Mouse (Mus musculus) embryonic stem cell, embryonic (primary cell): Measurements from ENCODE around the gene Spire2.

ENCODE experiments used
- CTCF ChIA-PET, 4 experiments: fragments of 300-600 bp in 2 of 4; fragments of 350-600 bp in 2 of 4; sonication (Branson Sonifier 250); formaldehyde crosslinking; loops; one replicate each; lab custom pipeline; 2022; ENCODE audit warnings: inconsistent platforms in 2 of 4; lab: Charles Lee
- POLR2A ChIA-PET, 4 experiments: fragments of 300-600 bp in 2 of 4; fragments of 350-600 bp in 2 of 4; sonication (Branson Sonifier 250); formaldehyde crosslinking; loops; one replicate each; lab custom pipeline; 2022; ENCODE audit warnings: antibody characterized with exemption in 4 of 4, inconsistent platforms in 1 of 4; lab: Charles Lee

Gene Spire2

DNA sequence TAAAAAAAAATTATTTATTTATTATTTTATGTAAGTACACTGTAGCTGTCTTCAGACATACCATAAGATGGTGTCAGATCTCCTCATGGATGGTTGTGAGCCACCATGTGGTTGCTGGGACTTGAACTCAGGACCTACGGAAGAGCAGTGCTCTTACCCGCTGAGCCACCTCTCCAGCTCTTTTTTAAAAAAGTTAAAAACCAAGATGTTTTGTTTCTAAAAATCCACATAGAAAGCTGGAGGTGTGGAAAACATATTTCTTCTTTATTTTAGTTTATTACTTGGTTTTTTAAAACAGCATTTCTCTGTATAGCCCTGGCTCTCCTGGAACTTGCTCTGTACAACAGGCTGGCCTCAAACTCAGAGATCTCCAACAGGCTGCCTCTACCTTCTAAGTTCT lies 4.0 kb upstream of the Spire2 start:
- ChIA-PET CTCF (no interaction called here), POLR2A (interaction anchor here in 1 of 4 experiments (1.5 kb wide), 1 partner anchor 12 kb away, joined by 3 read pairs; no protein-coding TSS in a partner anchor)

- ChIA-PET CTCF (no interaction called here), POLR2A (interaction anchor here in 1 of 4 experiments (1.7 kb wide), 1 partner anchor 11 kb away, joined by 3 read pairs; no protein-coding TSS in a partner anchor)
Observed at GRCm38 (mm10) chr8:123329350-123329749, 3.2 kb upstream of the Spire2 start.

GRCm38 (mm10) chr8:123329961-123330360 lies 2.6 kb upstream of the Spire2 start:
- ChIA-PET CTCF (no interaction called here), POLR2A (interaction anchor here in 1 of 4 experiments (1.7 kb wide), 1 partner anchor 10 kb away, joined by 3 read pairs; no protein-coding TSS in a partner anchor)

DNA sequence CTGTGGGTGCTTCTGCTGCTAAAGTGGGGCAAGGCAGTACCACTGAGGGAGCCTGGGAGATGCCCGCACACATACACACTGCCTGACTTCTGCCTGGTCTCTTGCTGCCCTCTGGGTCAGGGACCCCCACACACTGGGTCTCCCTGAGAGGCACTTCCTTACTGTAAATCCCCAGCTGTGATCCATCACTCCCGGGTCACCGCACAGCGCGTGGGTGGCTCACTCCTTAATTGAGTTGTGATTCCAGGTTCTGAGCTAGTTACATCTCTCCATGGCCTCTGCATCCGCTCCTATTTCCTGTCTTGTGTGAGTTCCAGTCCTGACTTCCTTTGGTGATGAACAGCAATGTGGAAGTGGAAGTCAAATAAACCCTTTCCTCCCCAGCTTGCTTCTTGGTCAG lies 1.8 kb upstream of the Spire2 start:
- CTCF ChIA-PET, result interaction anchor here in 2 of 4 experiments (1.1 to 2.9 kb wide), 2 partner anchors 8 kb away, joined by 3 to 28 read pairs; no protein-coding TSS in a partner anchor
- POLR2A ChIA-PET, result interaction anchor here in 1 of 4 experiments (0.8 to 1.8 kb wide), 4 partner anchors 8 to 17 kb away, joined by 3 to 6 read pairs (median 4); no protein-coding TSS in a partner anchor

DNA sequence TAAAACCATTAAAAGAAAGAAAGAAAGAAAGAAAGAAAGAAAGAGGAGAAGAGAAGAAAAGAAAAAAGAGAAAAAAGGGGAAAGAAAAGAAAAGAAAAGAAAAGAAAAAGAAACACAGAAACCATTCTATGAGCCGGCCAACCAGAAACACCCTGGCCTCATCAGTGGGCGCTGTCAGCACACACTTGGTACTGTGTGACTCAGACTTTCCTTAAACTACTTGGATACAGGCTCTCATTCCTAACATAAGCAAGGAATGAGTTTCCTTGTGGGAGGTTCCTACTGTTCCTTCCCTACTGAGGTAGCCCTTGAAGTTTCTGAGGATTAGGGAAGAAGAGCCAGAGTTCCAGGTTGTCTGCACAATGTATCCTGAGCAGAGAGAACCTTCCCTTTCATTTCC lies 1.2 kb upstream of the Spire2 start:
- ChIA-PET POLR2A (interaction anchor here in 3 of 4 experiments (0.9 to 1.9 kb wide), 18 partner anchors 8 to 286 kb away, joined by 3 to 15 read pairs (median 4); partner anchors contain the start of genes Chmp1a (in 1 of the 3), Spata2l (in 1 of the 3), Spata33 (in 1 of the 3) and Tcf25 (in 1 of the 3)), CTCF (interaction anchor here (0.5 to 2.9 kb wide), 10 partner anchors 9 to 119 kb away, joined by 3 to 28 read pairs (median 3); partner anchors contain the start of genes Chmp1a (in 1 of the 4), Mc1r (in 1 of the 4) and Spata33 (in 1 of the 4))

DNA sequence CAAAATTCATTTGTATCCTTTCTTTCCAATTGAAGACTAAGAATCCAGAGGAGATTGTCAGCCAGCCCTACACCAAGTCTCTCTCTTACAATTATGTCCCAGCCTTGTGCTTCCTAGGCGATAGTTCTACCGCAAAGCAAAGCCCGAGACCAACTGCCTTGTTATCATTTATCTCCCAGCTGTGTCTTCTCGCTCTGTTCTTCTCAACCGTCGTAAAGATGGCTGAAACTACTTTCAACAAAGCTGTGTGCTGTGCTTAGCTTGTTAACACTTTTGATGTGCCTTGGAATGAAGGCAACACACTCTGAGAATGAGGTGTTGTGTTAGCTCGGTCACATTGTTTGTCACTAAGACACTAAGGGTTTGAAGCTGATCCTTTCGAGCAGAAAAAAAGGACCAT lies 703 bp upstream of the Spire2 start:
- CTCF ChIA-PET, result interaction anchor here (0.5 to 2.9 kb wide), 14 partner anchors 9 to 119 kb away, joined by 3 to 28 read pairs (median 3); partner anchors contain the start of genes Chmp1a (in 1 of the 4), Mc1r (in 1 of the 4) and Spata33 (in 1 of the 4)

GRCm38 (mm10) chr8:123333091-123333587 lies 626 bp downstream of the Spire2 start:
- CTCF ChIA-PET, result interaction anchor here in 3 of 4 experiments (0.5 to 2.9 kb wide), 8 partner anchors 8 to 93 kb away, joined by 3 to 28 read pairs (median 6); partner anchors contain the start of gene Mc1r (in 1 of the 3)
- POLR2A ChIA-PET, result interaction anchor here (0.5 to 3.0 kb wide), 13 partner anchors 10 to 752 kb away, joined by 3 to 20 read pairs (median 5); partner anchors contain the start of gene Tcf25 (in 3 of the 4)

More for the DNA sequence above, 703 bp upstream of the Spire2 start:
- POLR2A ChIA-PET, result interaction anchor here in 3 of 4 experiments (0.6 to 1.9 kb wide), 26 partner anchors 9 to 287 kb away, joined by 3 to 15 read pairs (median 4); partner anchors contain the start of genes Tcf25 (in 3 of the 3), Chmp1a (in 1 of the 3), Spata2l (in 1 of the 3) and Spata33 (in 1 of the 3)

DNA sequence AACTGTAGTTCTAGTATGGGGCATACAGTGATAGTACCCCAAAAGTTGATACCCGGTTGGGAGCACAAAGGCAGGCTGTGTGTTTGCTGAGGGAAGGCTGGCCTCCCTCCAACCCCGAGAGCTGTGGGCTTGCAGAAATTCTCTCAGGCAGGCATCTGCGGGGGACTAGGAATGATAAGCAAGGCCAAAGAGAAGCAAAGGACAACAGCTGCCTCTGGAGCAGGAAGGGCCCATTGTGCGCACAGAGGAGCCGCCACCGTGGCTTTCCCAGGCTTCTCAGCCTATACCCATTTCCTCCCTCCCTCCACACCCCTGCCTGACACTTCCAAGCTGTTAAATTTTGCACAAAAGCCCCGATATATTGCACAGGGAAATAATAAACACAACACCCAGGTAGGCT lies 1.4 kb downstream of the Spire2 start:
- CTCF ChIA-PET, result interaction anchor here in 3 of 4 experiments (0.5 to 2.4 kb wide), 11 partner anchors 9 to 117 kb away, joined by 3 to 14 read pairs (median 3); partner anchors contain the start of genes Fanca (in 1 of the 3) and Mc1r (in 1 of the 3)
- POLR2A ChIA-PET, result interaction anchor here in 3 of 4 experiments (0.6 to 3.0 kb wide), 13 partner anchors 10 to 291 kb away, joined by 3 to 20 read pairs (median 4); partner anchors contain the start of genes Ankrd11 (in 1 of the 3), Spata2l (in 1 of the 3) and Tcf25 (in 1 of the 3)

DNA sequence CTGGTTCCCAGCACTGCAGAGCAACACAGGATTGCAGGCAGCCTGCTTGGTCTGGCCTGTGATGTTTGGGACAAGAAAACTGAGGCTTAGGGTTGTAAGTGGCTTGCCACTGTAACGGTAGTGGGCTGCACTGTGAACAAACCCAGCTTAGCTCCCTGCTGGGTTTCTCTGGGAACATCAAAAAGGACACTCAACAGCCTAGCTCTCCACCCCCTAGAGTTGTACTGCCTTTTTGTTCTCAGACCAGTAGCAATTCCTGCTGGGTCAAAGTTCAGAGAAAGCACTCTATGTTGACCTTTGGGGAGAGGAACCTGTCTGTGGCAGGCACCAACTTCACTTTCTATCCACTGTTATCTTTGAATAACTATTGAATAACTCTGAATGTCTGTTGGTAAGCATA lies 2.0 kb downstream of the Spire2 start:
- POLR2A ChIA-PET, result interaction anchor here in 3 of 4 experiments (0.7 to 3.0 kb wide), 14 partner anchors 9 to 292 kb away, joined by 3 to 20 read pairs (median 4); partner anchors contain the start of genes Ankrd11 (in 1 of the 3), Spata2l (in 1 of the 3) and Tcf25 (in 1 of the 3)
- CTCF ChIA-PET, result interaction anchor here in 3 of 4 experiments (0.7 to 2.4 kb wide), 12 partner anchors 9 to 116 kb away, joined by 3 to 14 read pairs (median 4); partner anchors contain the start of genes Fanca (in 1 of the 3) and Mc1r (in 1 of the 3)

DNA sequence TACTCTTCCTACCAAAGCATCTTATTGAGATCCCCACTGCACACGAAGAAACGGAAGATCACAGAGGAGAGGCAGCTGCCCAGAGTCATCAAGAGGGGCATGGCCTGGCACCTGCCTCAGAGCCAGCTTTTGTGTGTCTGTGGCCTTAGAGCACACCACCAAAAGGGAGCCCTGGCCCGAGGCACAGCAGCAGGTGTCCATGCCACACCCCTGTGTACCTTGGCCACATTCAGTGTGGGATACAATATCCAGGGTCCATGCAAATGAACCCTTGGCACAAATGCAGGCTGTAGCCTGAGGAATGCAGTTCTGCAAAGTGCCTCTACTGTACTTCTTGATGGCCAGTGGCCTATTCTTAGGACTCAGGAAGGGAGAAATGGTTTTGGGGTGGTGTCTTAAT lies 5.0 kb downstream of the Spire2 start:
- POLR2A ChIA-PET, result interaction anchor here in 2 of 4 experiments (0.5 to 0.7 kb wide), 3 partner anchors 15 to 305 kb away, joined by 3 to 4 read pairs (median 3); no protein-coding TSS in a partner anchor
- CTCF ChIA-PET, result interaction anchor here in 1 of 4 experiments (1.0 kb wide), 1 partner anchor 20 kb away, joined by 3 read pairs; no protein-coding TSS in a partner anchor

- CTCF ChIA-PET, result interaction anchor here (0.5 to 1.9 kb wide), 40 partner anchors 10 to 754 kb away, joined by 3 to 24 read pairs (median 4); partner anchors contain the start of genes Chmp1a (in 1 of the 4), Mc1r (in 1 of the 4) and Spata33 (in 1 of the 4)
- POLR2A ChIA-PET, result interaction anchor here in 3 of 4 experiments (0.6 to 7.1 kb wide), 17 partner anchors 10 to 471 kb away, joined by 3 to 65 read pairs (median 4); partner anchors contain the start of genes Tcf25 (in 3 of the 3), Mc1r (in 1 of the 3), Vps9d1 (in 1 of the 3) and Zfp276 (in 1 of the 3)
Observed at GRCm38 (mm10) chr8:123340071-123340470, 7.6 kb downstream of the Spire2 start.

DNA sequence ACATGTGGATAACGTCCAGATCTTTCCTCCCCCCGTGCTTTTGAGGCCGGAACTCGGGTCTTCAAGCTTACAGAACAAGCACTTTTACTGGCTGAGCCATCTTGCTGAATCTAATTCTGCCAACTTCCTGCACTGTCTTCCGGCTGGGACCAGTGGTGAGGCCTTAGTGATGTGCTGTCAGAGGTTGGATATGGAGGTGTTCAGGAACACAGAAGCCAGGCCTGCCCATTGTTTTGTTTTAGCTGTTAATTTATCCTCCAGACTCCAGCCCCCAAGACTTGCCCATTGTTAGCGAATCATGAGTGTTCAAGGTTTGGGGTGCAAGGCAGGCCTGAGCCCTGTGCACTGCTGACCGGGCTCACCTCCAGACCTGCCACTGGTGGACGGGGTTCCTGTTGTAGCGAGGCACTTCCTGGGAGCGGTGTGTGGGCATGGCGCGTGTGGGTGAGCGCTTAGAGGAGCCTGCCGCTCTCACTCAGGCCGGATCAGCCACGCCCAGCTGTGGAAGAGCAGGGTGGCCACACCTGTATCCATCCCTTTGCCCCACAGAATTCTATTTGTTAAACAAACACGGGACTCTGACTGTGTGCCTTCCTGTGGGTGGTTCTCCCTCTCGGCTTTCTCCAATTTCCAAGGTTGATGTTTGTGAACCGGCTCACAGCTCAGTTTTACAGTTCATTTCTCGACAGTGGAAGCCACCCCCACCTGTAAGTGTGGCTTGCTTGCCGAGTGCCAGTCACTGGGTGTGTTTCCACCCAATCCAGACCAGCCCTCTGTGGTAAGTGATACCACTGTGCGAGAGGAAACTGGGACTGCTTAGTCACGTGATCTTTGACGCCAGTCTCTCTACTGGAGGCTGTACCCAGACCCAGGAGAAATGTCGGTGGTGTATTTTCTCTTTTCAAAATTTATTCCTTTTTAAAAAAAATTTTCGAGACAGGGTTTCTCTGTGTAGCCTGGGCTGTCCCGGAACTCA lies 8.8 kb downstream of the Spire2 start:
- CTCF ChIA-PET, result interaction anchor here (0.5 to 1.9 kb wide), 16 partner anchors 9 to 235 kb away, joined by 3 to 32 read pairs (median 4); partner anchors contain the start of gene Mc1r (in 1 of the 4)
- POLR2A ChIA-PET, result interaction anchor here in 3 of 4 experiments (0.7 to 7.1 kb wide), 31 partner anchors 9 to 299 kb away, joined by 3 to 65 read pairs (median 4); partner anchors contain the start of genes Spire2 (in 3 of the 3), Tcf25 (in 3 of the 3), Mc1r (in 1 of the 3) and Vps9d1 (in 1 of the 3)

GRCm38 (mm10) chr8:123342253-123342652 lies 9.7 kb downstream of the Spire2 start:
- ChIA-PET POLR2A (interaction anchor here in 3 of 4 experiments (0.5 to 7.1 kb wide), 17 partner anchors 10 to 235 kb away, joined by 3 to 65 read pairs (median 6); partner anchors contain the start of genes Spire2 (in 2 of the 3), Mc1r (in 1 of the 3) and Tcf25 (in 1 of the 3)), CTCF (interaction anchor here in 3 of 4 experiments (0.5 to 2.1 kb wide), 5 partner anchors 11 to 52 kb away, joined by 3 to 10 read pairs (median 6); no protein-coding TSS in a partner anchor)

DNA sequence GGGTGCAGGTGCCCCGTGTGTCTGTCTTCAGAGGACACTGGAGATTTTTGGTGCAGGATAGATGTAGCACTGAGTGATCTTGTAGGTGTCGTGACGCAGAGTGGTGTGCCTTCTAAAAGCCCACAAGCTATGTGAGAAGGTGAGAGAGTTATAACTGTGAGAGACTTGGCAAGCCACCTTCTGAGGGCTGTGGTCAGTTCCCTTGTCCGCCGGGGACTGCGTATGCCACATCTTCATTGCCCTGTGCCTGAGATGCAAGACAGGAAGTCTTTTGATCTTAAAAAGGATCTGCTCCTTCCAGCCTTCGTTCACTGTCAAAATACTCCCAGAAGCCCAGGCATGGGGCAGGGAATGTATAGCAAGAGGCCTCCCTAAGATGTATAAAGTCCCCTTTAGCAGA lies 10.4 kb downstream of the Spire2 start:
- CTCF ChIA-PET, result interaction anchor here in 3 of 4 experiments (0.7 to 2.1 kb wide), 10 partner anchors 9 to 70 kb away, joined by 3 to 10 read pairs (median 5); partner anchors contain the start of gene Mc1r (in 1 of the 3)
- POLR2A ChIA-PET, result interaction anchor here in 3 of 4 experiments (0.8 to 7.1 kb wide), 13 partner anchors 8 to 128 kb away, joined by 3 to 65 read pairs (median 6); partner anchors contain the start of genes Tcf25 (in 3 of the 3), Spire2 (in 2 of the 3) and Tubb3 (in 1 of the 3)

GRCm38 (mm10) chr8:123343422-123343821 lies 10.9 kb downstream of the Spire2 start:
- ChIA-PET POLR2A (interaction anchor here in 3 of 4 experiments (0.7 to 7.1 kb wide), 20 partner anchors 9 to 240 kb away, joined by 3 to 65 read pairs (median 3); partner anchors contain the start of genes Tcf25 (in 3 of the 3), Spire2 (in 2 of the 3) and Tubb3 (in 1 of the 3)), CTCF (interaction anchor here in 3 of 4 experiments (0.7 to 2.1 kb wide), 12 partner anchors 9 to 69 kb away, joined by 3 to 10 read pairs (median 4); partner anchors contain the start of gene Mc1r (in 1 of the 3))
